8 mouse cellular contexts compared by ENCODE assay signal in genomic region chr13:94358101-94358400, GRCm38 (mm10). TPM values are rescaled to one million over a fixed set of nuclear protein-coding genes. Genes with fewer than 3 reads are reported as not detected.
DNase-seq lines count a peak whose midpoint lies in the region; ATAC-seq and TF ChIP-seq lines count a peak whose summit lies in the region.

No protein-coding gene starts in this region.

- no peaks in the 10 kb centered on the region for H3K9me3 ChIP-seq in heart, embryonic 11.5 days (replicated peaks; ENCODE audit: control insufficient read depth, low read length)
- H3K9me3 ChIP-seq in E14TG2a.4 (ENCODE audit: low read length), result peaks cover 11% of the 10 kb centered on the region
- H3K9me3 ChIP-seq in forebrain, embryonic 11.5 days (ENCODE audit: control insufficient read depth, low read length), result no peaks in the 10 kb centered on the region
- H3K9me3 ChIP-seq in liver, embryonic 14.5 days (ENCODE audit: control insufficient read depth, low read length), result no peaks in the 10 kb centered on the region
- H3K9me3 ChIP-seq in stomach, postnatal 0 days (ENCODE audit: control insufficient read depth, low read length), result no peaks in the 10 kb centered on the region

- no peak for DNase-seq in heart, postnatal 36 days
- DNase-seq in forebrain, embryonic 11.5 days (ENCODE audit: low spot score), result no peak
- DNase-seq in liver, embryonic 14.5 days (ENCODE audit: low read depth in 3 of 3, low spot score in 3 of 3), result no peak
- no peak for DNase-seq in stomach, postnatal 0 days (ENCODE audit: low spot score)
- DNase-seq in thymus, postnatal 4 days, result no peak

- no peak for TF ChIP-seq CTCF in E14TG2a.4 (conservative IDR thresholded peaks at IDR 0.05; ENCODE audit: low read length)
- TF ChIP-seq CTCF in liver, embryonic 14.5 days (IDR thresholded peaks at IDR 0.05; ENCODE audit: low read depth), result no peak
- TF ChIP-seq CTCF in stomach, postnatal 0 days (IDR thresholded peaks at IDR 0.05; ENCODE audit: low read depth), result peak; percentile 11; the same call in 1 of the 2 replicates

- peak overlapping the region; percentile 91 for H3K4me2 ChIP-seq in heart, embryonic 11.5 days
- H3K4me2 ChIP-seq in forebrain, embryonic 11.5 days (ENCODE audit: low read depth, low read length, severe bottlenecking), result peak overlapping the region; percentile 89
- H3K4me2 ChIP-seq in liver, embryonic 14.5 days (ENCODE audit: low read depth), result peak overlapping the region; percentile 90
- H3K4me2 ChIP-seq in stomach, postnatal 0 days (replicated peaks; ENCODE audit: low read depth), result peak overlapping the region; percentile 82

- peak overlapping the region; percentile 94 for H3K27ac ChIP-seq in heart, embryonic 11.5 days (ENCODE audit: low read depth, low read length)
- 0 out of 2 replicates have a peak overlapping the region, but pooled peaks have one; percentile 62 for H3K27ac ChIP-seq in forebrain, embryonic 11.5 days (ENCODE audit: low read depth, low read length)
- no peak overlapping the region for H3K27ac ChIP-seq in liver, embryonic 14.5 days
- H3K27ac ChIP-seq in stomach, postnatal 0 days (replicated peaks), result peak overlapping the region; percentile 92

- no peak for TF ChIP-seq EP300 in liver, embryonic 14.5 days (IDR thresholded peaks at IDR 0.05; ENCODE audit: low read depth)
- TF ChIP-seq EP300 in stomach, postnatal 0 days (optimal IDR thresholded peaks at IDR 0.05), result no peak

- no peaks in the 10 kb centered on the region for H3K36me3 ChIP-seq in heart, embryonic 11.5 days (ENCODE audit: control insufficient read depth, insufficient read depth, low read length)
- H3K36me3 ChIP-seq in E14TG2a.4 (ENCODE audit: insufficient read depth, low read length), result peaks cover 8% of the 10 kb centered on the region
- H3K36me3 ChIP-seq in forebrain, embryonic 11.5 days (ENCODE audit: control insufficient read depth, insufficient read depth, low read length), result no peaks in the 10 kb centered on the region
- H3K36me3 ChIP-seq in liver, embryonic 14.5 days (replicated peaks; ENCODE audit: control insufficient read depth, insufficient read depth, low read depth), result no peaks in the 10 kb centered on the region
- H3K36me3 ChIP-seq in stomach, postnatal 0 days (ENCODE audit: control insufficient read depth, insufficient read depth, low read length), result no peaks in the 10 kb centered on the region

- peaks cover 4% of the 10 kb centered on the region; the same call in 1 of the 2 replicates for H3K4me1 ChIP-seq in heart, embryonic 11.5 days (ENCODE audit: control insufficient read depth, insufficient read depth, low read length)
- peaks cover 43% of the 10 kb centered on the region for H3K4me1 ChIP-seq in E14TG2a.4 (replicated peaks; ENCODE audit: low read depth, low read length)
- H3K4me1 ChIP-seq in forebrain, embryonic 11.5 days (replicated peaks; ENCODE audit: control insufficient read depth, insufficient read depth, low read length), result peaks cover 3% of the 10 kb centered on the region; the same call in 1 of the 2 replicates
- H3K4me1 ChIP-seq in liver, embryonic 14.5 days (replicated peaks; ENCODE audit: control insufficient read depth in 2 of 2, insufficient read depth in 2 of 2, low read length in 1 of 2), result peaks cover 4 to 16% of the 10 kb centered on the region in 2 experiments; a peak in 3 of 4 replicates
- H3K4me1 ChIP-seq in stomach, postnatal 0 days (replicated peaks; ENCODE audit: control insufficient read depth, insufficient read depth), result no peaks in the 10 kb centered on the region

- ATAC-seq in heart, embryonic 11.5 days (replicated peaks; ENCODE audit: insufficient number of reproducible peaks, low FRiP score, low TSS enrichment), result no peak
- ATAC-seq in forebrain, embryonic 11.5 days (replicated peaks; ENCODE audit: low FRiP score), result peak; percentile 31
- ATAC-seq in liver, embryonic 14.5 days (ENCODE audit: insufficient read depth), result no peak
- ATAC-seq in stomach, postnatal 0 days (ENCODE audit: low FRiP score, low TSS enrichment), result no peak
- no peak for ATAC-seq in erythroid progenitor cell, adult 5-6 weeks (replicated peaks; ENCODE audit: low FRiP score, poor library complexity, severe bottlenecking)

- H3K4me3 ChIP-seq in heart, embryonic 11.5 days (ENCODE audit: low read depth, low read length), result peak overlapping the region; percentile 87
- H3K4me3 ChIP-seq in E14TG2a.4 (replicated peaks; ENCODE audit: low read length), result peak overlapping the region; percentile 93
- peak overlapping the region; percentile 67 for H3K4me3 ChIP-seq in forebrain, embryonic 11.5 days (ENCODE audit: low read depth, low read length)
- H3K4me3 ChIP-seq in liver, embryonic 14.5 days (ENCODE audit: insufficient read depth in 1 of 2, low read depth in 2 of 2, low read length in 2 of 2), result peak overlapping the region; percentile 73 to 82
- peak overlapping the region; percentile 92 for H3K4me3 ChIP-seq in stomach, postnatal 0 days (ENCODE audit: low read depth, low read length)

- peak overlapping the region; percentile 85 for H3K9ac ChIP-seq in heart, embryonic 11.5 days (ENCODE audit: low read depth, low read length)
- H3K9ac ChIP-seq in forebrain, embryonic 11.5 days (ENCODE audit: low read length), result peak overlapping the region; percentile 89
- peak overlapping the region; percentile 91 for H3K9ac ChIP-seq in liver, embryonic 14.5 days (replicated peaks)
- peak overlapping the region; percentile 87 for H3K9ac ChIP-seq in stomach, postnatal 0 days (ENCODE audit: low read length)

- intact Hi-C loops in heart, postnatal 36 days (cut with DNase I), result loop anchor here (1.0 kb wide), 1 partner anchor 73 kb away; the partner anchor contains the start of gene Scamp1

- no peaks in the 10 kb centered on the region for H3K27me3 ChIP-seq in heart, embryonic 11.5 days (ENCODE audit: control insufficient read depth, insufficient read depth, low read length)
- H3K27me3 ChIP-seq in E14TG2a.4 (ENCODE audit: insufficient read depth, low read length), result no peaks in the 10 kb centered on the region
- no peaks in the 10 kb centered on the region for H3K27me3 ChIP-seq in forebrain, embryonic 11.5 days (ENCODE audit: control insufficient read depth, insufficient read depth, low read length)
- H3K27me3 ChIP-seq in liver, embryonic 14.5 days (ENCODE audit: control insufficient read depth, insufficient read depth, low read length), result no peaks in the 10 kb centered on the region
- H3K27me3 ChIP-seq in stomach, postnatal 0 days (ENCODE audit: control insufficient read depth, insufficient read depth, low read length), result no peaks in the 10 kb centered on the region

- WGBS in heart, embryonic 11.5 days (ENCODE audit: insufficient replicate concordance), result 1% methylated on average over 9 of the region's 9 CpGs
- 1% methylated on average over 9 of the region's 9 CpGs for WGBS in forebrain, embryonic 11.5 days
- 1% methylated on average over 9 of the region's 9 CpGs for WGBS in liver, embryonic 14.5 days (ENCODE audit: insufficient replicate concordance)
- WGBS in stomach, postnatal 0 days, result 2% methylated on average over 9 of the region's 9 CpGs

RNA-seq across cellular contexts. Expression of gene Ap3b1, which starts 0.7 kb away (rescaled TPM):
- 35.1 and 42.1 TPM in 2 replicates for polyA plus RNA-seq in heart, embryonic 11.5 days (2014; fragmentation: Nextera tagmentation; extraction: Ambion mirVana)
- total RNA-seq in heart, postnatal 36 days (2021), result 10 to 100 TPM; 24.7 to 29.0 TPM
- polyA plus RNA-seq in forebrain, embryonic 11.5 days (2014; fragmentation: Nextera tagmentation; extraction: Ambion mirVana), result 38.2 and 41.3 TPM in 2 replicates
- polyA plus RNA-seq in liver, embryonic 14.5 days (2012; rRNA removed), result 10.5 and 16.8 TPM in 2 replicates
- 16.1 and 17.9 TPM in 2 replicates for polyA plus RNA-seq in liver, embryonic 14.5 days (2014; fragmentation: Nextera tagmentation; extraction: Ambion mirVana)
- polyA plus RNA-seq in stomach, postnatal 0 days (2015; fragmentation: Nextera tagmentation; extraction: Ambion mirVana), result 29.5 and 30.3 TPM in 2 replicates
- 17.6 and 17.7 TPM in 2 replicates for total RNA-seq in erythroid progenitor cell, adult 5-6 weeks (2015; ENCODE audit: low replicate concordance)
- 28.7 and 42.0 TPM in 2 replicates for total RNA-seq in erythroid progenitor cell, adult 5-6 weeks (2017; ENCODE audit: low replicate concordance)
